Mouse (Mus musculus): Measurements from ENCODE around the gene Commd1. TPM values are rescaled to one million over a fixed set of nuclear protein-coding genes. Genes with fewer than 3 reads are reported as not detected.

Commd1 gene
- polyA plus RNA-seq, 1 experiment from 2014 or later, result 332 TPM

DNA sequence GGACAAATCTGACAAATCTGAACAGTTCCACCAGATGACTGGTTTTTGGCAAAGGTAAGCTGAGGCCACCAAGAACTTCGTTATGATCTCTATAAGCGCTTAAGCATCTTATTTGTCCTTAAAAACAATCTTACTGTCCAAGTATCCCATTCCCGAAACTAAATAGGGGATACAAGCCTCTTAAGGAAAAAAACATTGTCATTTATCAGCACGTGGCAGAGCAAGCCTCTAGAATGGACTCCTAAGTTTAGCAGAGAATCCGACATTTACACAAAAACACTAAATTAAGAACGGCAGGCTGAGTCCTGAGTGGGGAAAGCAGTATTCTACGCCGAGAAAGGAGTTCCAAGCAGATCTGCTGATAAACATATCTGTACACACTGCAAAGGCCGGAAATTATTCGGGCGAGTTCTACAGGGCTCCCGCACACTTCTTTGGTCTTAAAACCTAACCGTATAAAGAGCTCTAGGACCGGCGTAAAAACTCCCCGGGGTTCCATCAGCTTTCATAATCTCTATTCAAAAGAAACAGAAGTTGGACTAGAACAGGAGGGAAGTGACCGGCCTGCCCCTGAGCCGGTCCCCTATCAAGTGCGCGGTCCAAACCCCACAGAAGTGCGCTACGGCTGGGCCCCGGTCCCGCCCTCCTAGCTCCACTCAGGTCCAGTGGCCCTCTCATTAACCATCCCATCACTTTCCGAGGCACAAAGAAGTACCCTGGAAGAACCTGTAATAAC lies 124.3 kb downstream of the Commd1 start:
- H3K27ac ChIP-seq (replicated peaks), result no peak overlapping the region
- H3K4me1 ChIP-seq, result peaks cover 28% of the 10 kb centered on the region
- no peaks in the 10 kb centered on the region for H3K9me3 ChIP-seq (replicated peaks)
- H3K4me2 ChIP-seq (replicated peaks), result peak overlapping the region; percentile 95
- ATAC-seq (ENCODE audit: insufficient number of reproducible peaks, low FRiP score, low TSS enrichment, low read depth), result no peak
- no peak overlapping the region for H3K9ac ChIP-seq
- peak overlapping the region; percentile 76 for H3K4me3 ChIP-seq (replicated peaks)
- H3K27me3 ChIP-seq, result peaks cover 23% of the 10 kb centered on the region
- 18% methylated on average over 25 of the region's 25 CpGs for WGBS
- no peaks in the 10 kb centered on the region for H3K36me3 ChIP-seq

DNA sequence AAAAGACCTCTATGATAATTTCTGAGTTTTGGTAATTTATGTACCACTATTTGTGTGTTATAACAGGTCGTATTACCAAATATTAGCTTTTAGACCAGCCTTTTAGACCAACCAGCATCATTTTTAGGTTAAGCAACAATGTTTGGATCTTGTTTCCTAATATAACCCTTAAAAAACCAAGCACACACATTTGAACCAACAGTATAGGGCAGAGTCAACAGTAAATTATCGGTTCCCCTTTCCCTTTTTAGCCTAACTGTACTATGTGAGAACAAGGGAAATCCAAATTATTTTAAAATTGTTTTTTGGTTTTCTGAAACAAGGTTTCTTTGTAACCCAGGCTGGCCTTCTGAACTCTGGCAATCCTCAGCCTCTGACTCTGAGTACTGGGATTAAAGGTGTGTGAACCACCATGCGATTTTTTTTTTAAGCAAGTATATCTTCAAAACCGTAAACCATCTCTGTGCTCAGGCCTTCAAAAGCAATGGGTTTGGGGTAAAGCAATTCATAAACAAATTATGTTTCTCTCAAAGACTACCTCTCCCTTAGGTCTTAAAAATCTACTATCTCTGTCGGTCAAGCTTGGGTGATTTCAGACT lies 125.0 kb downstream of the Commd1 start:
- Histone ChIP-seq H3K27ac (replicated peaks) (no peak overlapping the region), H3K9me3 (replicated peaks) (no peaks in the 10 kb centered on the region), H3K4me3 (replicated peaks) (peak overlapping the region; percentile 76), H3K36me3 (no peaks in the 10 kb centered on the region), H3K4me1 (peaks cover 28% of the 10 kb centered on the region), H3K27me3 (peaks cover 23% of the 10 kb centered on the region), H3K4me2 (replicated peaks) (peak overlapping the region; percentile 95), H3K9ac (no peak overlapping the region)
- WGBS, result 71% methylated on average over 5 of the region's 5 CpGs
- ATAC-seq (ENCODE audit: insufficient number of reproducible peaks, low FRiP score, low TSS enrichment, low read depth), result no peak

DNA sequence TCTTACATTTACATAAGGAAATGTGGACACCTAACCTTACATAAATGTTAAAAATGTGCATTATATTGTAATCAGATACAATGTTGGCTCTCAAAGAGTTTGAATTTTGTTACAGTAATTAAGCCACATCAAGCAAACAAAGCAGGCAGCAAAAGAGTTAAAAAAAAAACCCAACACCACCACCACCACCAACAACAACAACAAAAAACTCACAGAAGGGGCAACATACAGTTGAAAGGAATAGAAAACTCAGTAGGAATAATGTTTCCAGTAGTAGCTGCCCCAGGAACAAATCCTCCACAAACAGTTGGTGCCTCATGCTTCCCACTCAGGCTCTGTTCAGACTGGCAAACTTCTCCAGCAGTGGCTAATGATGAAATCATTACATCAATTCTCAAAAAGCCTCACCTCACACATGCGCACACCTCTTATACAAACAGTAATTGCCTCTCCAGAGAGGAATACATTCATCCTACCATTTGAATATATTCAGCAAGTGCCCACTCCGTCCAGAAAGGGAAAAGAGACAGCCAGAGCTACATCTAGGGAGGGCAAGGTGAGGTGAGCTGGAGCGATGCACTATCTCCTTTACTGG lies 125.7 kb downstream of the Commd1 start:
- H3K4me3 ChIP-seq (replicated peaks), result no peak overlapping the region
- 78% methylated on average over 3 of the region's 3 CpGs for WGBS
- H3K36me3 ChIP-seq, result no peaks in the 10 kb centered on the region
- no peak for ATAC-seq (ENCODE audit: insufficient number of reproducible peaks, low FRiP score, low TSS enrichment, low read depth)
- no peak overlapping the region for H3K4me2 ChIP-seq (replicated peaks)
- H3K27me3 ChIP-seq, result peaks cover 23% of the 10 kb centered on the region
- no peak overlapping the region for H3K27ac ChIP-seq (replicated peaks)
- H3K9me3 ChIP-seq (replicated peaks), result no peaks in the 10 kb centered on the region
- no peak overlapping the region for H3K9ac ChIP-seq
- H3K4me1 ChIP-seq, result peaks cover 28% of the 10 kb centered on the region

GRCm38 (mm10) chr11:22854571-22854970 lies 127.6 kb downstream of the Commd1 start:
- H3K4me3 ChIP-seq (replicated peaks), result no peak overlapping the region
- WGBS, result 83% methylated on average over 4 of the region's 4 CpGs
- peaks cover 27% of the 10 kb centered on the region for H3K4me1 ChIP-seq
- H3K9ac ChIP-seq, result no peak overlapping the region
- peaks cover 23% of the 10 kb centered on the region for H3K27me3 ChIP-seq
- no peak for ATAC-seq (ENCODE audit: insufficient number of reproducible peaks, low FRiP score, low TSS enrichment, low read depth)
- no peaks in the 10 kb centered on the region for H3K36me3 ChIP-seq
- H3K27ac ChIP-seq (replicated peaks), result no peak overlapping the region
- H3K4me2 ChIP-seq (replicated peaks), result no peak overlapping the region
- no peaks in the 10 kb centered on the region for H3K9me3 ChIP-seq (replicated peaks)

DNA sequence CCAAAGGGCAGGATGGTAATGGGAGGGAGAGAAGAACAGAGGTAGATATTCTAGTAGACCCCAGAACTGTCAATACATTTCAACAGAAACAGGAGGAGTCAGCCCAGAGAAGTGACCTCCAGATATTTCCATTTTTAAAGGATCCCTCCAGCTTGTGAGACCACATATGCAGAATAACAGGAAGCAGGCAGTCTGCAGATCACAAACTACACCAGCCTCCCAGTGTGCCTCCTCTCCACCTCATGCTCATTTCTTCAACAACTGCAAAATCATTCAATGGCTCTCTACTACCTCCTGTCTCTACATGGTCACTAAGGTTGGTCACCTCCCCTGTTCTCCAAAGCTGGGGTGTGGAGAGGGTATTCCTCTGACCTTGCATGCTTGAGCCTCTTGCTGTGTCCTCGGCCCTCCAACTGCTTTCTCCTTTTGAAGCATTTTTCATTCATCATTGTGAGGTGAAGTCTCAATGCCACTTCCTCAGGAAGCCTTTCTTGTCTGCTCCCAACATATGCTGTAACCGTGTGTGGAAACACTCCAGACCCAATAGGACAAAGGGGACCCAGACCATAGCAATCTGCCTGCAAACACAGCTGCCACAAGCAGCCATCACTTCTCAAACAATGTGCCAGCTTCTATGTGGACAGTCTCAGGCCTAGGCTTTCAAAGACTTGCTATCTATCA lies 128.6 kb downstream of the Commd1 start:
- peaks cover 18% of the 10 kb centered on the region for H3K27me3 ChIP-seq
- no peak for ATAC-seq (ENCODE audit: insufficient number of reproducible peaks, low FRiP score, low TSS enrichment, low read depth)
- H3K27ac ChIP-seq (replicated peaks), result no peak overlapping the region
- H3K36me3 ChIP-seq, result no peaks in the 10 kb centered on the region
- peaks cover 22% of the 10 kb centered on the region for H3K4me1 ChIP-seq
- WGBS, result 66% methylated on average over 2 of the region's 2 CpGs
- no peak overlapping the region for H3K9ac ChIP-seq
- no peak overlapping the region for H3K4me2 ChIP-seq (replicated peaks)
- no peak overlapping the region for H3K4me3 ChIP-seq (replicated peaks)
- H3K9me3 ChIP-seq (replicated peaks), result no peaks in the 10 kb centered on the region

- Histone ChIP-seq H3K4me1 (peaks cover 23% of the 10 kb centered on the region; the same call in 1 of the 2 replicates), H3K27me3 (peaks cover 8% of the 10 kb centered on the region), H3K9me3 (replicated peaks) (no peaks in the 10 kb centered on the region), H3K36me3 (no peaks in the 10 kb centered on the region), H3K9ac (no peak overlapping the region), H3K4me2 (replicated peaks) (no peak overlapping the region), H3K27ac (replicated peaks) (no peak overlapping the region), H3K4me3 (replicated peaks) (no peak overlapping the region)
- WGBS, result 68% methylated on average over 1 of the region's 1 CpGs
- no peak for ATAC-seq (ENCODE audit: insufficient number of reproducible peaks, low FRiP score, low TSS enrichment, low read depth)
These were observed 129.7 kb downstream of the Commd1 start for GRCm38 (mm10) chr11:22852510-22852909.

- Histone ChIP-seq H3K4me3 (replicated peaks) (no peak overlapping the region), H3K9ac (no peak overlapping the region), H3K4me1 (peaks cover 21% of the 10 kb centered on the region; the same call in 1 of the 2 replicates), H3K36me3 (no peaks in the 10 kb centered on the region), H3K27ac (replicated peaks) (no peak overlapping the region), H3K9me3 (replicated peaks) (no peaks in the 10 kb centered on the region), H3K4me2 (replicated peaks) (no peak overlapping the region), H3K27me3 (0 out of 2 replicates have a peak, but pooled peaks cover under 1% of the 10 kb centered on the region)
- 19% methylated on average over 4 of the region's 4 CpGs for WGBS
- no peak for ATAC-seq (ENCODE audit: insufficient number of reproducible peaks, low FRiP score, low TSS enrichment, low read depth)
These were observed 130.8 kb downstream of the Commd1 start for GRCm38 (mm10) chr11:22851416-22851815.

- 69% methylated on average over 4 of the region's 4 CpGs for WGBS
- H3K9me3 ChIP-seq (replicated peaks), result no peaks in the 10 kb centered on the region
- no peak for ATAC-seq (ENCODE audit: insufficient number of reproducible peaks, low FRiP score, low TSS enrichment, low read depth)
- H3K4me1 ChIP-seq, result peaks cover 21% of the 10 kb centered on the region; the same call in 1 of the 2 replicates
- H3K27me3 ChIP-seq, result no peaks in the 10 kb centered on the region
- no peak overlapping the region for H3K4me3 ChIP-seq (replicated peaks)
- H3K4me2 ChIP-seq (replicated peaks), result no peak overlapping the region
- no peak overlapping the region; the same call in 1 of the 2 replicates for H3K27ac ChIP-seq (replicated peaks)
- H3K9ac ChIP-seq, result no peak overlapping the region
- no peaks in the 10 kb centered on the region for H3K36me3 ChIP-seq
These were observed 132.1 kb downstream of the Commd1 start for GRCm38 (mm10) chr11:22850077-22850476.

DNA sequence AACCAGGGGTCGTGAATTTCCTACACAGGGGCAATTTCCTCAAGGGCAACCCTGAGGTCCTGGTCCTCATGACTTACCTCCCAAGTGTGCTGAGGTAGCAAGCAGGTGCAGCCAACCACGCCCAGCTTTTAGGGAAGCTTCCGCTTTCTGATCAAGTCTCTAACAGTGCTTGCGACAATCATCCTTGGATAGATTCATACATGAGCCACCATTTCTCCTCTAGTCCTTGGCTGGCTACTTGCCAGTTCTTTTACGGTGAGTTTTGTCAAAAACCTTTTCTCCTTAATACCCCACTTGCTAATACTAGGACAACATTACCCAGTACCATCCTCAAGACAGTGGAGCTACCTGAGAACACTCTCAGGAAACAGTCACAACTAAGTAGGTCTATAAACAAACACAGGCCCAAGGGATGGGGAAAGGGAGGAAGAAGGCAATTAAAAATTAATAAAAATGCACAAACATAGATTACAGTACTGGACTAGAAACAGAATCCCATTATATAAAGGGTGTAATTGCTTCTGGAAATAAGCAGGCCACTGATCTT lies 133.5 kb downstream of the Commd1 start:
- no peak for ATAC-seq (ENCODE audit: insufficient number of reproducible peaks, low FRiP score, low TSS enrichment, low read depth)
- Histone ChIP-seq H3K36me3 (no peaks in the 10 kb centered on the region), H3K9ac (no peak overlapping the region)

DNA sequence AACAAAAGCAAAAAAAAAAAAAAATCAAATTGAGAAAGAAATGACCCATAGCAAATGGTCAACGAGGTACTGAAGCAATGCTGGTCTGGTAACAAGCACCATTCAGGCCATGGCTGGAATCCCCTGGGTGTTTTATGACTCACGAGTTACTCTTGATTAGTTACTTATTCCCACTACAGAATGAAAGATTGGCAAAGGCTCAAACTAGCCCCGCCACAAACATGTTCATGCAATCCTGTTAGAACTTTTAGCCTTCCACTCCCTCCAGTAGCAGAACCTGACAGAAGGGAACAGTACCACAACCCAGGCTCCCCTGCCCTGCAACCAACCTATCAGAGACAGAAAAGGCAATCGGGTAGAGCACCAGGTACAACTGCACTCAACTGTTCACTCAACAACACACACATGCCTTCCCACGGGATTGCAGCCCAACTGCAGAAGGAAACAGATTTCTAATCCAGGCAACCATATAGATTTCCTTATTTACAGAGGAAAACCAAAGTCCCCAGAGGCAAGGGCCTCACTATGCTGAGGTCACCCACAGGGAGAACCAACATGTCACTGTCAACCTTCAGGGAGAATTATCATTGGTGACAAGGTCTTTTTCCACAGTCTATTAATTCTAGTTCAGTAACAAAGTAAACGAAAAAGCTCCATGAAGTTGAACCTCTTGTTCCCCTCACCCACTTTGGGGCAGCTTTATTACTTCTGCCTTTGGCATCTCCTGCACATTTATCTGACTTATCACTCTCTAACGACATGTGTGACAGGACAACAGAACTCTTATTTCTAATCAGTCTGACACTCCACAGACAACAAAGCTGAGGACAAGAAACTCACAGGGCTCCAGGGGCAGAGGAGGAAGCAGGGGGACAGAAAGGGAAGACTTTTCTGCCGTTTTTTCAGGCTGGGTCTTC lies 134.2 kb downstream of the Commd1 start:
- WGBS, result 44% methylated on average over 8 of the region's 8 CpGs
- no peak overlapping the region for H3K4me3 ChIP-seq (replicated peaks)
- H3K27ac ChIP-seq (replicated peaks), result no peak overlapping the region
- H3K36me3 ChIP-seq, result no peaks in the 10 kb centered on the region
- no peak for ATAC-seq (ENCODE audit: insufficient number of reproducible peaks, low FRiP score, low TSS enrichment, low read depth)
- peaks cover 21% of the 10 kb centered on the region; the same call in 1 of the 2 replicates for H3K4me1 ChIP-seq
- no peaks in the 10 kb centered on the region for H3K9me3 ChIP-seq (replicated peaks)
- H3K27me3 ChIP-seq, result no peaks in the 10 kb centered on the region
- no peak overlapping the region for H3K9ac ChIP-seq
- H3K4me2 ChIP-seq (replicated peaks), result no peak overlapping the region

More for the DNA sequence above, 133.5 kb downstream of the Commd1 start:
- Histone ChIP-seq H3K4me1 (peaks cover 21% of the 10 kb centered on the region; the same call in 1 of the 2 replicates), H3K27ac (replicated peaks) (no peak overlapping the region), H3K27me3 (no peaks in the 10 kb centered on the region), H3K4me3 (replicated peaks) (no peak overlapping the region), H3K9me3 (replicated peaks) (no peaks in the 10 kb centered on the region), H3K4me2 (replicated peaks) (no peak overlapping the region)
- 72% methylated on average over 5 of the region's 5 CpGs for WGBS

Data from embryonic facial prominence, embryonic 15.5 days (tissue).